Mouse (Mus musculus): ENCODE measurements at regions not wholly inside any gene's neighbourhood (a gene's known extent, or its start where the extent isn't known, plus 50 kb on each side); places are given as distances from the start of the nearest gene placed in this dataset.
A peak's percentile ranks its signal among the peaks of the same experiment; 100 is the strongest.

DNA sequence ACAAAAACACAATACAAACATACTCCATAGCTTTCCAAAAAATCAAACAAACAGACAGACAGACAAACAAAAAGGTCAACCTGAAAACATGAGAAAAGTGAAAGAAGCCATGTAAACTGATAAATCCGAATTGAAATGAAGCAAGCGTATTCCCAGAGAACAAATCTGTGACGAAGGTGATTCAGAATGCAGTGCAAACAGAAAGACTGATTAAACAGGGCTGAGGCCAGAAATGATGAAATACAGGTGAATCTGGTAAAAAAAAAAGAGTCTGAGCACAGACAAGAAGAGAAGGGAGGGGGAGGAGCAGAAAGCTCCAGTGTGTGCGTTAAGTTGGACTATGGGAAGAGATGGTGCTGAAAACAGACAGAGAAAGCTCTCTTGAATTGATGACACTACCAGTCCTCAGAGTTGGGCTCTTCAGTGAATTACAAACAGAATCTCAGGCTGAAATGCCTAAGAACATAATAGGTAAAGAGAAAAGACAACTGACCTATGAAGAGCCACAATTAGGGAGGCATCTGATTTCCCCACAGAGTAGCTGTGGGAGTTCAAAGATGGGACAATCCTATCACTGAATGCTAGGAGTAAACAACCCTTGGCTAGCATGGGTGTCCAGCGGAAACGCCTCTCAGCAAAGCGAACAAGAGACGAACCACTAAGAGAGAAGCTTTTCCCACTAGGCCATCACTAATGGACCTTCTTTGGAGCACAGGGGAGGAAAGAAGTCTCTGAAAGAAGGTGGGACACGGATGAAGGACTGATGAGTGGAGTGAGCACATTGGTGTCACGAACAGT, 140.3 kb upstream of the Runx1 start:
- no peak for DNase-seq (ENCODE audit: low spot score)

DNA sequence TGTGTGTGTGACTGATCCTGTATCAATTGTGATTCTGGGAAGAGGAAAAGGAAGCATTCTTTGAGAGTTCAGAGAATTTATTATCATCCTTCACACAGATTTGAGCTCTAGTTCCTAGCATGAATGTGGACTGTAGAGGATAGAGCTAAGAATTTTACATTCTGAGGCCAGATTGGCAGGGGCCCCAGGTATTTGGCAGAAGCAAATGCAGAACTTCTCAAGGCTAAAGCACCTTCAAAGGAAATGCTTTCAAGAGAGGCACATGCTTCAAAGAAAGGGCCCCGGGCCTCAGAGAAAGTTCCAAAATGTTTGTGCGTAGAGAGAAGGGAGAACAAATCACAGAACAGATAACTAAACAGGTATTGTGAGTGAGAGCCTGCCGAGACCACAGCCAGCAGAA, 139.7 kb upstream of the Runx1 start:
- DNase-seq (ENCODE audit: low spot score) = no peak

DNA sequence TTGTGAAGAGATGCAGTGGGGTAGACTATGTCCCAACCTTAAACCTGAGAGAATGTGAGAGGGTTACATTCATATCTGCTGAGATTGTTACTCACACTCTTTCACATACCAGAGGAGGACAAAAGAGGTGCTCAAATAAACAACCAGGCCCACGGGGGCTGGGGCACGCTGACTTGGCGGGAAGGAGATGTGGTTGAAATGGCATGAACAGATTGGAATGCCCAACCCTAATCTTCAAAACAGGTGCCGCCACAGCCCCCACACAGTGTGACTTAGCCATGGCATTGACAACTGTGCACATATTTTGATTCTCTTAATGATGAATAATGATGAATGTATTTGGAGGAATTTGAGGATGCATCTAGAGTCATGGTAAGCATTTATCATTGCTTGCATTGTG, 137.6 kb upstream of the Runx1 start:
- no peak for DNase-seq (ENCODE audit: low spot score)

DNA sequence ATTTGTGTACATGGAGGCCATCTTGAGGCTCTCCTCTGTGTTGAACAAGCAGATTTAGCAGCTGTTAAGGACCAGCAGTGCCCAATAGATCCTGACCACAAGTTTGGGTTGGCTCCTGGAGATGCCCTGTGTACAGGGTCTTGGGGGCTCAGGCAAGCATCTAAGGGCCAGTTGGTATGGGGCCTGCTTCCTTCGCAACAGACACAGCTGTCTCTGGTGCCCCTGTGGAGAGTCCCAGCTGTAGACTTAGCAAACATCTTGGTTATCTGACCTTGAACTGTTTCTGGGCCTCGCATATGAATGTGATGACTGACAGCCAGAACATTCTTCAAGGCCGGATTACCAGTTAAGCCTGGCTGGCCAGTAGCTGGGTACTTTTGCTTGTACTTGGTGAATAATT, 135.4 kb upstream of the Runx1 start:
- DNase-seq (ENCODE audit: low spot score) = no peak

DNA sequence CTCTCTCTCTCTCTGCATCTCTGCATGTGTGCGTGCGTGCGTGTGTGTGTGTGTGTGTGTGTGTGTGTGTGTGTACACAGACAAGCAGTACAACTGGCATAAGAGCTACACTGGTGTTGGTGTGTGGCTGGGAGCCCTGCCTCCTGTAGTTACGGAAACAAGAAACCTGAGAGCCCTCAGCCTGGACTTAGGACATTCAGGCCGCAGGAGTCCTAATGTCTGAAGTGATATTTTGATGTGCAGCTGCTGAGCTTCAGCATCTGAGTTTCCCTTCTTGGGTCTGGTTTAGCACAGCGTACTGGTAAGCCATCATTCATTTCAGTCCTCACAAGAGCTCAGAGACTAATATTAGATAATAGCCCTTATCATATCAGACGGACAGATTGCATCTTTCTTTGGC, 134.8 kb upstream of the Runx1 start:
- DNase-seq (ENCODE audit: low spot score) = no peak

DNA sequence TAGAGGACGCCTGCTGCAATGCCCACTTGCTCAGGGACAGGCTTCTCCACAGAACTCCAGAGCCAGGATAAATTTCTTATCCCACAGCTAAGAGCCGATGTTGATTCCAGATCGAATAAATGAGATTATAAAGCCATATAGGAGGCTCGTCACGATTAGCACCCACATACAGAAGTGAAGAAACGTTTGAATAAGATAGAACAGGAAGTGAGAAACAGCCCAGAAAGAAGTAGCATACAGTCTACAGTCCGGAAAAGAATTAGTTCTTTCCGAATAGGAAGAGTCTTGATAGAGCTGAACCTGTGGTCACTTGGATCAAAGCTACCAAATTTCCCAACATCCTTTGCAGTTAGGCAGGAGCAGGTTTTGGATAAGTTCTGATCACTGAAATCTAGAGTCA, 133.0 kb upstream of the Runx1 start:
- DNase-seq (ENCODE audit: low spot score) = no peak

- no peak for DNase-seq (ENCODE audit: low spot score)
Measured at GRCm38 (mm10) chr16:92958146-92958545, 132.2 kb upstream of the Runx1 start.

GRCm38 (mm10) chr16:92955508-92955907, 129.6 kb upstream of the Runx1 start:
- no peak for DNase-seq (ENCODE audit: low spot score)

DNA sequence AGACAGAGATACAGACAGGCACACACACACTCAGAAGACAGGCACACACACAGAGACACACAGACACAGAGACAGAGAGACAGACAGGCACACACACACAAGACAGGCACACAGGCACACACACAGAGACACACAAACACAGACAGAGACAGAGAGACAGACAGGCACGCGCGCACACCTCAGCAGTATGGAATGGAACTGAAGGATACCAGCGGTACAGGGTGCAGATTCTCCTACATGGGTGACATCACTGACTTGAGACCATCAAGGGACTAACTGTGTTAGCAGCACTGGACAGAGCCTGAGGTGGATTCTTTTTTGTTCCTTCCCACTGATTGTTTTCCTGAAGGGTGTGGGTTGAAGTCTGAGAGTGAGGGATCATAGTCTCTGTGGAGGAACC, 129.1 kb upstream of the Runx1 start:
- DNase-seq (ENCODE audit: low spot score) = no peak

GRCm38 (mm10) chr16:92953936-92954654, 128.1 kb upstream of the Runx1 start:
- DNase-seq (ENCODE audit: low spot score) = peak; percentile 17

DNA sequence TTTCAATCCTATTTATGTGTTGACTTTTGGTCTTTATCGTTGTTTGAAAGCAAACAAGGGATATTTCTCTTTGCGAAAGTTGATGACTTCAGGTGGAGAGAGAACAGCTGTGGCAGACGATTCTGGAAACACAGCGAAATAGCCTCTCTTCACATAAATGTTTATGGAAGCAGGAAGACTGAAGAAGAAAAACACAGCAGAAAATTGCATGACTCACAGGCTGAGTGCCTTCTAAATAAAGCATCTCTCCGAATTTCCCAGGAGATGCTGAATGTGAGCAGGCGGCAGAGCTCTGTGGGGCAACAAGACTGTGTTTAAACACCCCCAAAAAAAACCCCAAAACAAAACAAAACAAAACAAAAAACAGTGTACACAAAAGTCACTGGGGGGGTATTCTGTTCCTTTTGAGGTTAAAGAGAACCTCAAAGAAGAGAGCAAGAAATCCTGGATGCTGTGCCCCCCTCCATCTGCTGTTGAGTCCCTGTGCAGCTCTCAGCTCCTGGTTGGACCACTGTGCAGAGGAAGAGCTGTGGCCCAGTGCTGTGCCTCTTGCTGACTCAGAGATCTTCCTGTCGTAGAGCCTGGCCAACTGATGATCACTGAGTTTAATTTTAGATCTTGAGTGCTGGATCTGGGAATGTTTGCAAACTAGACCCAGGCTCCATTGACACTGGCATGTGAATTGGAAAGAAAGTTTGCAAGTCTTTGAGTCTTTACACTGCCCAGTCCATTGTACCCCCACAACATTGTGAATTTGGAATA, 126.6 kb upstream of the Runx1 start:
- no peak for DNase-seq (ENCODE audit: low spot score)

DNA sequence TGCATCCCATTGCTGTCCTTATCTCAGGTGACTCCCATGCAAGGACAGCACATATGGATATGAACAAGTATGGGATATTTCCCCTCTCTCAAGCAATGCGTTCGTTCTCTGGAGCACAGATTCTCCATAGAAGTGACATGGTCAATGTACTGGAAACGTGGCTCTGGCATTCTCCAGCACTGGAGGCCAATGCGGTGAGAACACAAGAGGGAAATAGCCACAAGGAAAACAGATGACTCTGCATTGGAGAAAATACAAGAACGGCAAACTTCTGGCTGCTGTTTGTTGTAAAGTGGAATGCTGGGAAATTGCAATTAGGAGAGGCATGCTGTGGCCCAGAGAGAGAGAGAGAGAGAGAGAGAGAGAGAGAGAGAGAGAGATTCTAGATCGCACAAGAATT, 125.6 kb upstream of the Runx1 start:
- no peak for DNase-seq (ENCODE audit: low spot score)

GRCm38 (mm10) chr16:92948494-92948893, 122.5 kb upstream of the Runx1 start:
- no peak for DNase-seq (ENCODE audit: low spot score)

DNA sequence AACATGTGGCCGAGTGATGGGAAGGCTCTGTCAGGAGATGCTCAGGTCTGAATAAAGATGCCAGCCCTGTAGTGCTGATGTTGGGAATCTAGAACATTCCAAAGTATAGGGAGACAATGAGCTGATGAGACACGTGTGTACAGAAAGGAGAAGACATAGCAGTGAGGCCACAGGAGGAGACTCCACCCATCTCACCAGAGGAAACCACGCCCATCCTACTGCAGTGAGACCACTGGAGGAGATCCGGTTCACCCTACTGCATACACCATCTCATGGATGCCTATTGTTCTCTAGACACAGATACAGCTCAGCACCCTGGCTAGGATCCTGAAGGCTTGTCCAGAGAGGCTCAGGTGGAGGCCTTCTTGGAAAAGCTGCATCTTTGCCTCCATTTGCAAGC, 120.6 kb upstream of the Runx1 start:
- DNase-seq (ENCODE audit: low spot score) = no peak

DNA sequence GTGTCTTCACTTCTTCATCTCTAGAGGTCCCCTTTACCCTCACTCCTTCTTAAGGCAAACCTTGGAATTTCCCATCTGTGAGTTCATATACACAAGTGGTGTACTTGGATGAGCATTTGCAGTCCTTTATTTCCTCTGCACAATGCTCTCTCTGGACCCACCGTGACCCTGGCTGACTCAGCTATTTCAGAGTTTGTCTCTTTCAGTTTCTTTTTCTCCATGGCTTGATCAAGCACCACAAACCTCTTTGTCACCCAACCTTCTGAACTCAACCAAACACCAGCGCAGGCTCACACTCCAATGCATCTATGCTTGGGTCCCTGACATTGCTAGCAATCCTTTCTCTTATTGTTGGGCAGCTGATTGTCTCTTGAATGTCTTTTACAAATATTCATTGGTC, 118.0 kb upstream of the Runx1 start:
- no peak for DNase-seq (ENCODE audit: low spot score)

DNA sequence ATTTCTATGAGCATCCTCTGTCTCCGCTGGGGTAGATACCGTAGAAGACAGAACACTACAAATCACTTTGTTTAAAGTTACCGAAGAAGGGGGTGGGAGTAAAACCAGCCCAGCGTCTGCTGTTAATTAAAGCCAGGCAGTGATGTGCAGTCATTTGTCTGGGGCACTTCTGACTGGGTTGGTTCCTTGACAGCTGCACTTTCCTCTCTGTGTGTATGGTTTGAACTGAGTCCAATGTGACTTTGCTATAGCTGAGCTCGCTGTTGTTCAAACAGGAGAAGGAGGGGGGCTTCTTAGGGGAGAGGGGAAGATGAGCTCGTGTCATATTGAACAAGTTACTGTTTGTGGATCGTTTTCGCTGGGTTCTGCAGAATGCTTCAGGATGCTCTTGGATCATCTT, 113.7 kb upstream of the Runx1 start:
- no peak for DNase-seq (ENCODE audit: low spot score)

- DNase-seq (ENCODE audit: low spot score) = no peak
Measured at GRCm38 (mm10) chr16:92935848-92936535, 110.0 kb upstream of the Runx1 start.

GRCm38 (mm10) chr16:92930103-92930502, 104.2 kb upstream of the Runx1 start:
- no peak for DNase-seq (ENCODE audit: low spot score)

DNA sequence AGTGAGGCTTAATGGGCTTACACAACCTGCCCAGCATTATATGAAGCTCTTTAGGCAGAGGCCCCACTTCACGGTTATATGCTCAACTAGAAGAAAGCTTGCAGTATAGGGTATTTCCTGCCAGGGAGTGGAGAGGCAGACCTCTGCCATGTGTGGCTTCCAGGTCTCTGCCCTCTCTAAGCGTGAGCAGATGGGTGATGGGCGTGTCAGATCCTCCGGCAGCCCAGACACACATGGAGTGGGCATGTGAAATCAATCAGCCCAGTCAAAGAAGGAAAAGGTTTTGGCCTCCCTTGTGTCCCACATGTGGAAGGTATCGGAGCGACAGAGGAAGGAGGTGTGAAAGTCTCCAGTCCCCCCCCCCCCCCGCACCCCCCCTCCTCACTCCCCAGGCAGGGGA, 102.3 kb upstream of the Runx1 start:
- DNase-seq (ENCODE audit: low spot score) = no peak

GRCm38 (mm10) chr16:92927662-92928061, 101.7 kb upstream of the Runx1 start:
- no peak for DNase-seq (ENCODE audit: low spot score)

DNA sequence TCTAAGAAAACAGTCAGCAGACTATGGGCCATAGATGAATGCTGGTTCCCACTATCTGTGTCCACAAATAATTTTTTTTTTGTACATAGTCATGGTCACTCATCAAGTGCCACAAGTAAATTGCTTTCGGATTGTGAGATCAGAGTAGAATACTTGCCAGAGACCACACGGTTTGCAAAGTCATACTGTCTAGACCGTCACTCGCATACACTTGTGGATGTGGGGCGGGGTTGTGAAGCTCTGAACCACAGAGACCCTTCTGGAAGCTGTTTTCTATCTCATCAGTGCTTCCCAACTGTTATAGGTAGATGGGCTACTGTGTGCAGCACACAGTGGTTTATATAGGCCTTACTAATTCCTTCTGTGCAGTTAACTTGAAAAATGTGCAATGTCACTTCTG, 100.9 kb upstream of the Runx1 start:
- no peak for DNase-seq (ENCODE audit: low spot score)

- no peak for DNase-seq (ENCODE audit: low spot score)
Measured at GRCm38 (mm10) chr16:92920947-92921346, 95.0 kb upstream of the Runx1 start.

Measured in layer of hippocampus, adult 11-12 months (tissue).